Mouse (Mus musculus) midbrain, postnatal 0 days (tissue): Measurements from ENCODE around the gene Nkx6-1. TPM values are rescaled to one million over a fixed set of nuclear protein-coding genes. Genes with fewer than 3 reads are reported as not detected.

Experiments used
- ATAC-seq: fragments of 200-750 bp; cut with Nextera tagmentation; 2 replicates; pipeline ENCODE4 v1.8.0; 2017; ENCODE audit warnings: moderate number of reproducible peaks, mild to moderate bottlenecking, moderate TSS enrichment, moderate library complexity; ENCODE audit not compliant: low FRiP score
- DNase-seq: peaks from one replicate; pipeline ENCODE4 v3.0.0-alpha.2; 2015; ENCODE audit warnings: low spot score
- H3K27ac ChIP-seq: fragments of 300-500 bp; sonication (generic); 2 replicates; pipeline ENCODE4 v1.5.1; 2014; ENCODE audit warnings: low read depth, mild to moderate bottlenecking, low read length, mixed read lengths
- H3K27me3 ChIP-seq: fragments of 300-500 bp; sonication (generic); 2 replicates; pipeline ENCODE4 v1.6.1; 2014; ENCODE audit warnings: low read length, control low read depth, mixed read lengths; ENCODE audit not compliant: insufficient read depth
- H3K36me3 ChIP-seq: fragments of 300-500 bp; sonication (generic); 2 replicates; pipeline ENCODE4 v1.6.1; 2014; ENCODE audit warnings: low read length, control low read depth, mixed read lengths; ENCODE audit not compliant: insufficient read depth
- H3K4me1 ChIP-seq: fragments of 300-500 bp; sonication (generic); 2 replicates; pipeline ENCODE4 v1.6.1; 2014; ENCODE audit warnings: mild to moderate bottlenecking, control low read depth, antibody characterized with exemption, low read length, mixed read lengths; ENCODE audit not compliant: insufficient read depth
- H3K4me2 ChIP-seq: fragments of 300-500 bp; sonication (generic); 2 replicates; pipeline ENCODE4 v1.6.1; 2014; ENCODE audit warnings: low read depth, mild to moderate bottlenecking, low read length, mixed read lengths; ENCODE audit not compliant: poor library complexity, severe bottlenecking
- H3K4me3 ChIP-seq: fragments of 300-500 bp; sonication (generic); 2 replicates; pipeline ENCODE4 v1.5.1; 2014; ENCODE audit warnings: low read depth, mild to moderate bottlenecking, low read length, moderate library complexity
- H3K9ac ChIP-seq: fragments of 300-500 bp; sonication (generic); replicated peaks from 2 replicates; pipeline ENCODE4 v1.6.1; 2014; ENCODE audit warnings: mild to moderate bottlenecking, low read length, moderate library complexity, mixed read lengths; ENCODE audit not compliant: poor library complexity, severe bottlenecking
- H3K9me3 ChIP-seq: fragments of 300-500 bp; sonication (generic); 2 replicates; pipeline ENCODE4 v1.6.1; 2016; ENCODE audit warnings: low read length, control low read depth
- CTCF ChIP-seq: IDR thresholded peaks from 2 replicates; pipeline ENCODE4 v1.5.1; 2016; ENCODE audit warnings: antibody characterized with exemption, mild to moderate bottlenecking
- WGBS: fragments of 180-500 bp; shearing (Covaris S2); extraction: QIAGEN DNeasy Blood & Tissue Kit; methylation state at CpG from one replicate; pipeline ENCODE4 v1.1.7; 2014; 5-methylcytosine and 5-hydroxymethylcytosine counted together
- polyA plus RNA-seq: library from polyadenylated mRNA; unstranded; fragments of >200 nt; fragmentation: Nextera tagmentation; extraction: Ambion mirVana; gene quantifications from 2 replicates; pipeline ENCODE4 v1.2.1, GENCODE M21; 2015
- total RNA-seq: library from RNA; depleted of rRNA; stranded (reverse); fragments of >200 nt; gene quantifications from 2 replicates; pipeline ENCODE4 v1.2.3, GENCODE M21; 2014

Nkx6-1 gene
- total and polyA plus RNA-seq, 2 experiments from 2014 or later, result 1.3 to 1.4 TPM

- DNase-seq, result no peak
- Histone ChIP-seq H3K4me1 (no peaks in the 10 kb centered on the region), H3K27ac (no peak overlapping the region), H3K4me3 (no peak overlapping the region), H3K9me3 (no peaks in the 10 kb centered on the region), H3K27me3 (peaks cover 59% of the 10 kb centered on the region), H3K9ac (no peak overlapping the region), H3K4me2 (no peak overlapping the region; the same call in 1 of the 2 replicates), H3K36me3 (no peaks in the 10 kb centered on the region)
- TF ChIP-seq CTCF, result no peak
- WGBS, result 4% methylated on average over 19 of the region's 19 CpGs
- ATAC-seq, result no peak
Observed at GRCm38 (mm10) chr5:101667263-101667990, 2.6 kb upstream of the Nkx6-1 start.

- DNase-seq, result no peak
- WGBS, result 6% methylated on average over 18 of the region's 18 CpGs
Observed at GRCm38 (mm10) chr5:101666713-101667112, 1.9 kb upstream of the Nkx6-1 start.

GRCm38 (mm10) chr5:101666091-101666490 lies 1.3 kb upstream of the Nkx6-1 start:
- H3K36me3 ChIP-seq, result no peaks in the 10 kb centered on the region
- no peak overlapping the region for H3K4me2 ChIP-seq
- H3K27me3 ChIP-seq, result peaks cover 60% of the 10 kb centered on the region
- DNase-seq (no peak), ATAC-seq (no peak)
- H3K4me3 ChIP-seq, result no peak overlapping the region
- no peaks in the 10 kb centered on the region for H3K4me1 ChIP-seq
- H3K27ac ChIP-seq, result no peak overlapping the region
- TF ChIP-seq CTCF, result no peak
- 3% methylated on average over 9 of the region's 9 CpGs for WGBS
- H3K9ac ChIP-seq, result no peak overlapping the region
- H3K9me3 ChIP-seq, result no peaks in the 10 kb centered on the region

More at GRCm38 (mm10) chr5:101666713-101667112, 1.9 kb upstream of the Nkx6-1 start:
- Histone ChIP-seq H3K9ac (no peak overlapping the region), H3K9me3 (no peaks in the 10 kb centered on the region), H3K4me1 (no peaks in the 10 kb centered on the region), H3K36me3 (no peaks in the 10 kb centered on the region), H3K4me2 (no peak overlapping the region), H3K4me3 (no peak overlapping the region), H3K27me3 (peaks cover 60% of the 10 kb centered on the region), H3K27ac (no peak overlapping the region)
- ATAC-seq, result no peak
- TF ChIP-seq CTCF, result no peak

- DNase-seq (no peak), ATAC-seq (no peak)
- Histone ChIP-seq H3K9ac (no peak overlapping the region), H3K9me3 (no peaks in the 10 kb centered on the region), H3K4me3 (peak overlapping the region; percentile 32), H3K27me3 (peaks cover 60% of the 10 kb centered on the region), H3K4me2 (peak overlapping the region; percentile 45), H3K27ac (no peak overlapping the region), H3K36me3 (no peaks in the 10 kb centered on the region), H3K4me1 (no peaks in the 10 kb centered on the region)
- under 1% methylated on average over 52 of the region's 64 CpGs for WGBS
- no peak for TF ChIP-seq CTCF
Observed at GRCm38 (mm10) chr5:101664423-101664921, 324 bp downstream of the Nkx6-1 start.

GRCm38 (mm10) chr5:101663621-101664422 lies 974 bp downstream of the Nkx6-1 start:
- WGBS, result under 1% methylated on average over 65 of the region's 94 CpGs
- Histone ChIP-seq H3K27me3 (peaks cover 62% of the 10 kb centered on the region), H3K4me2 (peak overlapping the region; percentile 45), H3K4me1 (no peaks in the 10 kb centered on the region), H3K9ac (0 out of 2 replicates have a peak overlapping the region, but pooled peaks have one; percentile 24), H3K27ac (no peak overlapping the region), H3K9me3 (no peaks in the 10 kb centered on the region), H3K4me3 (peak overlapping the region; percentile 32), H3K36me3 (no peaks in the 10 kb centered on the region)
- DNase-seq (no peak), ATAC-seq (no peak)
- no peak for TF ChIP-seq CTCF
